ENCODE assay signal across 13 mouse cellular contexts in genomic region chr12:100176469-100177056, GRCm38 (mm10). TPM values are rescaled to one million over a fixed set of nuclear protein-coding genes. Genes with fewer than 3 reads are reported as not detected.
DNase-seq lines count a peak whose midpoint lies in the region; ATAC-seq and TF ChIP-seq lines count a peak whose summit lies in the region.
"Had no signal": no experiment of that assay in that cellular context is flagged by ENCODE, and none has a peak within 500 bp of the region (broad histone marks: within the 10 kb centered on the region; RNA-seq: fewer than 3 reads in every experiment).

No protein-coding gene starts in this region.

- H3K36me3 ChIP-seq in limb, embryonic 13.5 days = no peaks in the 10 kb centered on the region
- no peaks in the 10 kb centered on the region for H3K36me3 ChIP-seq in thymus, adult 2 months (ENCODE audit: control insufficient read depth, insufficient read depth, low read length)
- H3K36me3 ChIP-seq: heart, embryonic 13.5 days had no signal

- H3K27ac ChIP-seq in limb, embryonic 13.5 days = 0 out of 2 replicates have a peak overlapping the region, but pooled peaks have one; percentile 39
- H3K27ac ChIP-seq in thymus, adult 2 months (ENCODE audit: control insufficient read depth, insufficient read depth, low read length) = no peak overlapping the region
- H3K27ac ChIP-seq: heart, embryonic 13.5 days; kidney, postnatal 0 days had no signal

- TF ChIP-seq CTCF in brain, embryonic 14.5 days (IDR thresholded peaks at IDR 0.05; ENCODE audit: borderline replicate concordance, extremely low read depth, insufficient read depth, insufficient read length) = no peak
- no peak for TF ChIP-seq CTCF in thymus, adult 2 months (IDR thresholded peaks at IDR 0.05; ENCODE audit: borderline replicate concordance, control insufficient read depth, extremely low read depth, insufficient read depth, low read length, poor library complexity)

- 19% methylated on average over 11 of the region's 11 CpGs for WGBS in limb, embryonic 13.5 days
- WGBS in thymus, adult 2 months = 92% methylated on average over 11 of the region's 11 CpGs

- H3K4me2 ChIP-seq in limb, embryonic 13.5 days (replicated peaks) = no peak overlapping the region
- H3K4me2 ChIP-seq: heart, embryonic 13.5 days had no signal

- no peaks in the 10 kb centered on the region for H3K27me3 ChIP-seq in limb, embryonic 13.5 days
- H3K27me3 ChIP-seq in thymus, adult 2 months (ENCODE audit: control insufficient read depth, insufficient read depth, low read length) = no peaks in the 10 kb centered on the region
- H3K27me3 ChIP-seq: heart, embryonic 13.5 days had no signal

- no peak overlapping the region for H3K9ac ChIP-seq in limb, embryonic 13.5 days
- H3K9ac ChIP-seq: heart, embryonic 13.5 days had no signal

- no peak overlapping the region for H3K4me3 ChIP-seq in limb, embryonic 13.5 days
- H3K4me3 ChIP-seq in thymus, adult 2 months (ENCODE audit: control insufficient read depth, insufficient read depth, low read length) = no peak overlapping the region
- H3K4me3 ChIP-seq: erythroblast, embryonic 14.5 days; heart, embryonic 13.5 days had no signal

- H3K9me3 ChIP-seq in limb, embryonic 13.5 days = no peaks in the 10 kb centered on the region
- H3K9me3 ChIP-seq: heart, embryonic 13.5 days had no signal

- ATAC-seq in limb, embryonic 13.5 days (ENCODE audit: low FRiP score, low read depth) = no peak

- peak; percentile 74 for DNase-seq in Muller cell, postnatal 12 days (ENCODE audit: inconsistent ontology term)
- peak; percentile 88 for DNase-seq in brain, embryonic 14.5 days (ENCODE audit: low read depth)
- peak; percentile 76 for DNase-seq in forelimb bud, embryonic 11.5 days (ENCODE audit: low read depth, low spot score)
- DNase-seq in thymus, adult 2 months = no peak
- DNase-seq in ovary, postnatal 14 days (ENCODE audit: low spot score) = no peak
- no peak for DNase-seq in T-cell, adult 2 months (ENCODE audit: low spot score)
- DNase-seq in left cerebral cortex, postnatal 36 days (ENCODE audit: low spot score in 2 of 2) = no peak
- DNase-seq: adrenal gland, adult 2 months; gastrocnemius, postnatal 36 days had no signal

- TF ChIP-seq POLR2A in brain, embryonic 14.5 days (IDR thresholded peaks at IDR 0.05; ENCODE audit: borderline replicate concordance, extremely low read depth, insufficient read depth, insufficient read length, poor library complexity, severe bottlenecking) = no peak
- no peak for TF ChIP-seq POLR2A in thymus, adult 2 months (IDR thresholded peaks at IDR 0.05; ENCODE audit: control insufficient read depth, extremely low read depth, insufficient read depth, low read length, poor library complexity)

- H3K4me1 ChIP-seq in limb, embryonic 13.5 days = peaks cover 31% of the 10 kb centered on the region
- H3K4me1 ChIP-seq in thymus, adult 2 months (replicated peaks; ENCODE audit: control insufficient read depth, insufficient read depth, low read length) = no peaks in the 10 kb centered on the region
- H3K4me1 ChIP-seq: heart, embryonic 13.5 days had no signal

- intact Hi-C loops in left cerebral cortex, postnatal 36 days (cut with DNase I) = no loop called here

RNA-seq across cellular contexts. Expression of gene Nrde2, which starts 17.1 kb away (rescaled TPM):
- polyA plus RNA-seq in brain, embryonic 14.5 days (2012; rRNA removed) = 16.1 and 16.3 TPM in 2 replicates
- polyA plus RNA-seq in limb, embryonic 13.5 days (2015; fragmentation: Nextera tagmentation; extraction: Ambion mirVana) = 15.2 and 15.5 TPM in 2 replicates
- polyA plus RNA-seq in thymus, adult 2 months (2012; rRNA removed) = 19.0 and 23.0 TPM in 2 replicates
- 10 to 100 TPM; 18.3 to 22.8 TPM for total RNA-seq in left cerebral cortex, postnatal 36 days (2021)

RNA-seq across cellular contexts. Expression of gene Calm1, which starts 22.7 kb away (rescaled TPM):
- 545 and 624 TPM in 2 replicates for polyA plus RNA-seq in brain, embryonic 14.5 days (2012; rRNA removed)
- 1,164 and 1,190 TPM in 2 replicates for polyA plus RNA-seq in limb, embryonic 13.5 days (2015; fragmentation: Nextera tagmentation; extraction: Ambion mirVana)
- 511 and 554 TPM in 2 replicates for polyA plus RNA-seq in thymus, adult 2 months (2012; rRNA removed)
- total RNA-seq in left cerebral cortex, postnatal 36 days (2021) = 1,000 to 10,000 TPM; 2,172 to 2,300 TPM

Comparison
In these comparisons a context has a peak if more than half of its experiments do, and no peak if none do; other contexts are left out.
1. DNase-seq: peak in Muller cell, postnatal 12 days (single experiment), brain, embryonic 14.5 days (single experiment) and forelimb bud, embryonic 11.5 days (single experiment); none in thymus, adult 2 months (single experiment), ovary, postnatal 14 days (single experiment), T-cell, adult 2 months (single experiment) and left cerebral cortex, postnatal 36 days (0 of 2).